Mouse (Mus musculus): ENCODE measurements at regions not wholly inside any gene's neighbourhood (a gene's known extent, or its start where the extent isn't known, plus 50 kb on each side); places are given as distances from the start of the nearest gene placed in this dataset.
A peak's percentile ranks its signal among the peaks of the same experiment; 100 is the strongest.

- H3K36me3 ChIP-seq (replicated peaks): no peaks in the 10 kb centered on the region
- H3K27me3 ChIP-seq (ENCODE audit: insufficient read depth, low read length): no peaks in the 10 kb centered on the region
- ATAC-seq (ENCODE audit: extremely low read depth, insufficient number of reproducible peaks, low FRiP score, poor library complexity, severe bottlenecking) (no peak), DNase-seq (ENCODE audit: low spot score) (no peak)
- peaks cover 5% of the 10 kb centered on the region; the same call in 1 of the 2 replicates for H3K4me1 ChIP-seq (ENCODE audit: insufficient read depth, low read depth, low read length)
- no peaks in the 10 kb centered on the region for H3K9me3 ChIP-seq (replicated peaks)
- H3K4me3 ChIP-seq (ENCODE audit: low read depth, low read length): no peak overlapping the region
- no peak for TF ChIP-seq CTCF (IDR thresholded peaks at IDR 0.05; ENCODE audit: low read depth, low read length)
Measured at GRCm38 (mm10) chr10:98790456-98790855, 123.8 kb upstream of the Atp2b1 start.

DNA sequence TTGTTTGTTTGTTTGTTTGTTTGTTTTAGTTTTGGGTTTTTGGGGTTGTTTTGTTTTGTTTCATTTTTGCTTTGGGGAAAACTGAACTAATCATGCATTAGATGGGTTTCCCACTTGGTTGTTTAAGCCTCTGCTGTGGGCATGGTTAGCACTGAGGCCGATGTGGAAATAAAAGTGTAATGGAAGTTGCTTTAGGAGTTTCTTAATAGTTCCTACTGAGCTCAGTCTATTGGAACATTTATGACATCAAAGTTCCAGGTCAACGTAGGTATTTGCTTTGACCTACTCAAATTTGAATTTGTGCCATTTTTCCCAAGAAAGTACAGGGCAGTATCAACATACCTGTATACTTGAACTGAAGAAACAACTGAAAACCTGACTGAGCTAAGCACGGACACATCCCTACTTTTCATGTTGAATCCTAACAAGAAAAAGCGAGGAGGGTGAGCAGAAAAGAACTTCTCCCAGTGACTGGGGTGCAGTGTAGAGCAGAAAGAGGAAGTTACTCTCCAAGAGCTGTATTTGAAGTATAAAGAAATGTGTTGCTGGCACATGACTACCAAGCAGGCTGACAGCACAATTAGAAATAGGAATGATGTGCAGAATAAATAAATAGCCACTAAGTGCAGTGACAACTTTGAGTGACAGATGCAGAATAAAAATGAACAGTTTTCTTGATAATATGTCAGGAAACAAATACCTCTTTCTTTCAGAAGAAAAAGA is 122.0 kb upstream of the Atp2b1 start:
- peak; percentile 22 for DNase-seq (ENCODE audit: low spot score)
- peak; percentile 90 for ATAC-seq (ENCODE audit: extremely low read depth, insufficient number of reproducible peaks, low FRiP score, poor library complexity, severe bottlenecking)
- Histone ChIP-seq H3K4me3 (ENCODE audit: low read depth, low read length) (no peak overlapping the region), H3K9me3 (replicated peaks) (no peaks in the 10 kb centered on the region), H3K4me1 (ENCODE audit: insufficient read depth, low read depth, low read length) (peaks cover 7% of the 10 kb centered on the region; the same call in 1 of the 2 replicates), H3K27me3 (ENCODE audit: insufficient read depth, low read length) (no peaks in the 10 kb centered on the region), H3K36me3 (replicated peaks) (no peaks in the 10 kb centered on the region)
- TF ChIP-seq GATA1 (IDR thresholded peaks at IDR 0.05; ENCODE audit: borderline replicate concordance, low read length): no peak
- no peak for TF ChIP-seq POLR2AphosphoS5 (IDR thresholded peaks at IDR 0.05; ENCODE audit: insufficient replicate concordance, low read depth, low read length)
- TF ChIP-seq GATA2 (IDR thresholded peaks at IDR 0.05; ENCODE audit: borderline replicate concordance, low read depth, low read length): no peak
- TF ChIP-seq TAL1 (conservative IDR thresholded peaks at IDR 0.05; ENCODE audit: low read depth, low read length): no peak
- TF ChIP-seq CTCF (IDR thresholded peaks at IDR 0.05; ENCODE audit: low read depth, low read length): no peak

DNA sequence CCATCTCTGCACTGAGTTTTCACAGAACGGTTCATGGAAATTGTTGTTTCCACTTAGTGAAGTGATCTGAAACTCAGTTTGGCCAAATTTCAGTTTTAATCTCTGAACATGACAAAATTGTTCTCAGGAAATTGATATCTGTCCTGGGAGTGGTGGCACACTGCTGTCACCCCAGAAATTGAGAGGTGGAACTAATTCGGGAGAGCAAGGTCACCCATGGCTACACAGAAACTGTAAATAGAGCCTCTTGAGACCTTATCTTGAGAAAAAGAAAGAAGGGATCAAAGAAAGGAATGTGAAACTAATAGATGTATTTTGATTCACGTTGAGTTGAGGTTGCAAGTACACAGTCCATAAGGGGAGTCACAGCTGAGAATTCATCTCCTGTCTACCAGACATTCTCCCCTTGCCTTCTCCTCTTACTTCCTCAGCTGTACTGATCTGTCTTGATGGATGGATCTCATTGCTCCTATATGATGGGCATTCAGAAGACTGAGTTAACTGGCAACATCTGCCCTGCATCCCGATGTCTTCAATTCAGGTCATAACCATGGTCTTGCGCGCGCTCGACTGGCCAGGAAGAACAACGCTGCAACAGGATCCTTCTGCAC is 120.2 kb upstream of the Atp2b1 start:
- peaks cover 9% of the 10 kb centered on the region for H3K4me1 ChIP-seq (ENCODE audit: insufficient read depth, low read depth, low read length)
- H3K36me3 ChIP-seq (replicated peaks): no peaks in the 10 kb centered on the region
- no peak for ATAC-seq (ENCODE audit: extremely low read depth, insufficient number of reproducible peaks, low FRiP score, poor library complexity, severe bottlenecking)
- TF ChIP-seq POLR2AphosphoS5 (IDR thresholded peaks at IDR 0.05; ENCODE audit: insufficient replicate concordance, low read depth, low read length): no peak
- no peak for TF ChIP-seq TAL1 (conservative IDR thresholded peaks at IDR 0.05; ENCODE audit: low read depth, low read length)
- TF ChIP-seq GATA2 (IDR thresholded peaks at IDR 0.05; ENCODE audit: borderline replicate concordance, low read depth, low read length): no peak
- no peak for TF ChIP-seq GATA1 (IDR thresholded peaks at IDR 0.05; ENCODE audit: borderline replicate concordance, low read length)
- TF ChIP-seq CTCF (IDR thresholded peaks at IDR 0.05; ENCODE audit: low read depth, low read length): no peak
- H3K4me3 ChIP-seq (ENCODE audit: low read depth, low read length): no peak overlapping the region
- H3K27me3 ChIP-seq (ENCODE audit: insufficient read depth, low read length): no peaks in the 10 kb centered on the region
- H3K9me3 ChIP-seq (replicated peaks): no peaks in the 10 kb centered on the region
- DNase-seq (ENCODE audit: low spot score): no peak

GRCm38 (mm10) chr10:98796016-98796415 is 118.2 kb upstream of the Atp2b1 start:
- Histone ChIP-seq H3K4me1 (ENCODE audit: insufficient read depth, low read depth, low read length) (peaks cover 13% of the 10 kb centered on the region), H3K9me3 (replicated peaks) (no peaks in the 10 kb centered on the region), H3K27me3 (ENCODE audit: insufficient read depth, low read length) (no peaks in the 10 kb centered on the region), H3K36me3 (replicated peaks) (no peaks in the 10 kb centered on the region), H3K4me3 (ENCODE audit: low read depth, low read length) (no peak overlapping the region)
- ATAC-seq (ENCODE audit: extremely low read depth, insufficient number of reproducible peaks, low FRiP score, poor library complexity, severe bottlenecking) (no peak), DNase-seq (ENCODE audit: low spot score) (no peak)
- TF ChIP-seq GATA1 (IDR thresholded peaks at IDR 0.05; ENCODE audit: borderline replicate concordance, low read length) (no peak), GATA2 (IDR thresholded peaks at IDR 0.05; ENCODE audit: borderline replicate concordance, low read depth, low read length) (no peak), CTCF (IDR thresholded peaks at IDR 0.05; ENCODE audit: low read depth, low read length) (no peak), TAL1 (conservative IDR thresholded peaks at IDR 0.05; ENCODE audit: low read depth, low read length) (no peak), POLR2AphosphoS5 (IDR thresholded peaks at IDR 0.05; ENCODE audit: insufficient replicate concordance, low read depth, low read length) (no peak)

DNA sequence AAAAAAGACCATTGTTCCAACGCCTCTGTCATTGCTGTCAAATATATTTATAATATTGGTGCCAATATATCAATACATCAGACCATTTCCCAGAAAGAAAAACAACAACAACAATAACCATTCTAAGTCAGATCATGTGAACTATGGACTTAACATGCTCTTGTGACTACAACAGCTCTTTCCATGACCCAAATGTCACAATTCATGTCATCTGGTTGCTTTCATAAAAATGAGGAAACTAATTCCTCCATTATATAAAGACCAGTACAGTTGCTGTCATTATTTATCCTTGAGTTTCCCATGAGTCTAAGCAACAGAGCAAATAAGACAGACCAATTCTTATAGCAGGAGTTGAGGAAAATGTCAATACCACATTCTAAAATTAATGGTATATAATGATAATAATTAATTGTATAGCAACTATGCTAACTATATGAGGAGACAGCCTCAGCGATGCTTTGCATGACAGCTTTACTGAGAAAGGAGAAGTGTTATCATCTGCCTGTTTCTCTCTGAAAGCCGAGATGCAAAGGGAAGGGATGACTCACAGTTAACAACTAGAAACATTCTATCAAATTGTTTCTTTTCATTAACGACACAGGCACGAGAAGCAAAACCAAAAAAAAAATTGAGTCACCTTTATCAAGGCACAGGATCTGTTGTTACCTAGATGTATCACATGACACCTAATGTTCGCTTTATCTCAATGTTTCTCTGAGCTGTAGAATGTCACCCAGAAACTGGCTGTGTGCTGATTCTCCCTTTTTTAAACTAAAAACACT is 115.4 kb upstream of the Atp2b1 start:
- Histone ChIP-seq H3K4me1 (ENCODE audit: insufficient read depth, low read depth, low read length) (peaks cover 11% of the 10 kb centered on the region), H3K4me3 (ENCODE audit: low read depth, low read length) (no peak overlapping the region), H3K36me3 (replicated peaks) (no peaks in the 10 kb centered on the region), H3K9me3 (replicated peaks) (no peaks in the 10 kb centered on the region), H3K27me3 (ENCODE audit: insufficient read depth, low read length) (no peaks in the 10 kb centered on the region)
- TF ChIP-seq TAL1 (conservative IDR thresholded peaks at IDR 0.05; ENCODE audit: low read depth, low read length) (no peak), GATA2 (IDR thresholded peaks at IDR 0.05; ENCODE audit: borderline replicate concordance, low read depth, low read length) (no peak), POLR2AphosphoS5 (IDR thresholded peaks at IDR 0.05; ENCODE audit: insufficient replicate concordance, low read depth, low read length) (no peak), CTCF (IDR thresholded peaks at IDR 0.05; ENCODE audit: low read depth, low read length) (no peak), GATA1 (IDR thresholded peaks at IDR 0.05; ENCODE audit: borderline replicate concordance, low read length) (no peak)
- DNase-seq (ENCODE audit: low spot score) (no peak), ATAC-seq (ENCODE audit: extremely low read depth, insufficient number of reproducible peaks, low FRiP score, poor library complexity, severe bottlenecking) (peak; percentile 57)

- H3K4me3 ChIP-seq (ENCODE audit: low read depth, low read length): no peak overlapping the region
- no peak for DNase-seq (ENCODE audit: low spot score)
- H3K4me1 ChIP-seq (ENCODE audit: insufficient read depth, low read depth, low read length): peaks cover 11% of the 10 kb centered on the region
- H3K9me3 ChIP-seq (replicated peaks): no peaks in the 10 kb centered on the region
- no peaks in the 10 kb centered on the region for H3K27me3 ChIP-seq (ENCODE audit: insufficient read depth, low read length)
- TF ChIP-seq TAL1 (conservative IDR thresholded peaks at IDR 0.05; ENCODE audit: low read depth, low read length) (no peak), GATA2 (IDR thresholded peaks at IDR 0.05; ENCODE audit: borderline replicate concordance, low read depth, low read length) (no peak), GATA1 (IDR thresholded peaks at IDR 0.05; ENCODE audit: borderline replicate concordance, low read length) (no peak), POLR2AphosphoS5 (IDR thresholded peaks at IDR 0.05; ENCODE audit: insufficient replicate concordance, low read depth, low read length) (no peak), CTCF (IDR thresholded peaks at IDR 0.05; ENCODE audit: low read depth, low read length) (no peak)
- ATAC-seq (ENCODE audit: extremely low read depth, insufficient number of reproducible peaks, low FRiP score, poor library complexity, severe bottlenecking): no peak
- no peaks in the 10 kb centered on the region for H3K36me3 ChIP-seq (replicated peaks)
Measured at GRCm38 (mm10) chr10:98799830-98800229, 114.4 kb upstream of the Atp2b1 start.
